Mouse (Mus musculus) testis, postnatal 10 days (tissue): Measurements from ENCODE around the gene Acot8.
A peak's percentile ranks its signal among the peaks of the same experiment; 100 is the strongest.

ENCODE experiments used
- DNase-seq: peaks from one replicate; pipeline ENCODE4 v3.0.0; 2021; ENCODE audit warnings: low spot score

Gene Acot8

DNA sequence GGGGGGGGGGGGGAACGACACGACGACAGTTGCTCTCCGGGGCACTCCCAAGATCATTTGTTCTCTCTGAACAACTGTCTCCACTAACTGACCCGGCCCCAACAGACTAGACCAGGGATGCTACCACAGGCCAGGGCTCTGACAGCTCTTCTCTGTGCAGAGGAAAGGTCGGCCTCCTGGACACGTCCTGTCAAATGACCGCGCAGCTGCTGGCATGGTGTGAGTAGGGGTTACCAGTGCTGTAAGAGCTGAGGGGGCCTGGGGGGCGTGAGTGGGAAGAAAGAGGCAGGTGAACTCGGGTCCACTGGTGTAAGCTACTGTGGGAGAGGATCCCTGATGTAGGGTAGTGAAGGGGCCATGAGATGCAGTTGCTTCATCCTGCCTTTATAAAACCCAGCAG, 46.8 kb downstream of the Acot8 start:
- no peak for DNase-seq

DNA sequence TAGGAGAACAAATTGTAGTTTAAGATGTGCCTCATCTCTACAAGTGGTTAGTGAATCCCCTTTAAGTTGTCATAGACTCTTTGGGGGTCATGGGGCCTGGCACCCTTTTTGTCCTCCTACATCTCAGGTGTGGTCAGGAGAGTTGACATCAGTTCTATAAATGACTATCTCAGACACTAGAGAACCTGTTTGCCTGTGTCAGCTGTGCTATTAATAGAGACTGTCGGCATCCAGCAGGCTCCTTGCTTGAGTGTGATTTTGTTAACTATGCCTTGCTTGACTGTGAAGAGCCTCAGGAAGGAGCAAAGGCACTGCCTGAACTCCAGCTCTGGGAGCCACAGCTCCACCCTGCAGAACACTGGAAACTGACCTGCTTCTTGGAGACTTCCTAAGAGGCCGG, 49.9 kb downstream of the Acot8 start:
- no peak for DNase-seq

DNA sequence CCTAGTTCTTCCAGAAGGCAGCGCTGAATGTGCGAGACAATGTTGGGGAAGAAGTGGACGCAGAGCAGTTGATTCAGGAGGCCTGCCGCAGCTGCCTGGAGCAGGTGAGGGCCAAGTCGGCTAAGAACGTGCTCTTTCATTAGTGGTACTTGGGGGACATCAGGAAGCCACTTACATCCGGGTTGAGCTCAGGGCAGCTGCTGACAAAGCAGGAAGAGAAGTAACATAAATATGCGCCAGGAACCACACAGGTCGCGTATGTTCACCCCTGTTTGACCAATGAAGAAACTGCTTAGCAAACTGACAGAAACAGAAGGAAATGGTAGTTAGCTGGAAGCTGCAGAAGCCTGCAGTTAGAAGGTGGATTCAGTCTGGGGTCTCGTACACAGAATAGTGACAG, 50.6 kb downstream of the Acot8 start:
- DNase-seq, result no peak

DNA sequence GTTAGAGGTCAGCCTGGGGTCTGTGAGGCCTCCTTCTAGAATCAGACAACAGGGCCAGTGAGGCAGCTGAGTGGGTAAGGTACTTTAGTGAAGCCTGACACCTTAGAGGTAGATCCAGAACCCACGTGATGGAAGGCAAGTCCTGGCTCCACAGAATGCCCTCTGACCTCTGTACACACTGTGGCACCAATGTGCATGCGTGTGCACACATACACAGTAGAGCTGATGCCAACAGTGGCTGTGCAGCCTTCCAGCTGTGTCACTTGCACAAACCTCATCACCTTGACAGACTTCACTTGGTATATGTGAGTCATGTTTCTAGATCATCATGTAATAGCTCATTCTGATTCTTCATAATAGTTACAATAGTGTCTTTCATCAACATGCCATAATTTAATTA, 52.2 kb downstream of the Acot8 start:
- no peak for DNase-seq

DNA sequence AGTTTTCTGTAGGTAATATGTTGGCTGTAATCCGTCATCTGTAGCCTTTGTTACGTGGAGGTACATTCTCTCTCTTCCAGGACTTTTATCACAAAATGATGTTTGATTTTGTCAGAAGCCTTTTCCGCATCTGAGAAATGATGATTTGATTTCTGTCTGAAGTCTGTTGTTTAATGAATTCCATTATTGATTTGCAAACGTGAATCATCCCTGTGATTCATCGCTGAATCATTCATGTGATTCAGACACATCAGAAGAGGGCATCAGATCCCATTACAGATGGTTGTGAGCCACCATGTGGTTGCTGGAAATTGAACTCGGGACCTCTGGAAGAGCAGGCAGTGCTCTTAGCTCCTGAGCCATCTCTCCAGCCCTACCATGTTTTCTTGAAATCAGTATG, 55.7 kb downstream of the Acot8 start:
- DNase-seq, result no peak

DNA sequence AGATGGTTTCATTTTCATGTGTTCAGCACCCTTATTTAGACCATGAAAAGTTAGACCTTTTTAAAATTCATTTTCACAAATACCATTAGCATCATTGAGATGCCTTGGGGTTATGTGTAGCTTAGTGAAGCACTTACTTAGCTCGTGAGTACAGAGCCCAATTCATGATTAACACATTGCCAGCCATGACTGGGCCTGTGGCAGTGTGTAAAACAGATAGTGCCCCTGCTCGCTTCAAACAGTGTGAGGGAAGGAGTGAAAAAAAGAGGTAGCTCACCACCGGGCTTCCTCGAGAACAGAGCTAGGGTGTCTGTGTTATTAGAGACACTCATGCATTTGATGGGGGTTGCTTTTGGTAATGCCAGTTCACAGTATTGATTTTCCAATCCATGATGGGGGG, 56.5 kb downstream of the Acot8 start:
- no peak for DNase-seq

DNA sequence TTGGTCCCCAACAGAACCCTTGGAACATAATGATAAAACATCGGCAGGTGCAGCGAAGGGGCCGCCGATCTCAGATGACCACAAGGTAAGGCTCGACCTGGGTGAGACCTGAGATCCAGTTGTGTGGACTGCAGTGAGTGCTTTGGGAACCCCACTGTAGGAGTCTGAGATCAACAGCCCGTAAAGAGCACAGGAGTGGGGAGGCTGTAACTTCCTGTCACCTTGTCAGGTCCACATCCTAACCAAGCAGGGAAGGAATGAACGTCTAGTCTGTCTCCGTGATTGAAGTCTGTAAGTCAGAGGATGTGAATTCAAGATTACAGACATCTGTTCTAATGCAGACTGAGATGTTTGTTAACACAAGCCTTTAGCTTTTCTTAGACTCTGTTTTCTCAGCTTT, 58.0 kb downstream of the Acot8 start:
- DNase-seq, result no peak

DNA sequence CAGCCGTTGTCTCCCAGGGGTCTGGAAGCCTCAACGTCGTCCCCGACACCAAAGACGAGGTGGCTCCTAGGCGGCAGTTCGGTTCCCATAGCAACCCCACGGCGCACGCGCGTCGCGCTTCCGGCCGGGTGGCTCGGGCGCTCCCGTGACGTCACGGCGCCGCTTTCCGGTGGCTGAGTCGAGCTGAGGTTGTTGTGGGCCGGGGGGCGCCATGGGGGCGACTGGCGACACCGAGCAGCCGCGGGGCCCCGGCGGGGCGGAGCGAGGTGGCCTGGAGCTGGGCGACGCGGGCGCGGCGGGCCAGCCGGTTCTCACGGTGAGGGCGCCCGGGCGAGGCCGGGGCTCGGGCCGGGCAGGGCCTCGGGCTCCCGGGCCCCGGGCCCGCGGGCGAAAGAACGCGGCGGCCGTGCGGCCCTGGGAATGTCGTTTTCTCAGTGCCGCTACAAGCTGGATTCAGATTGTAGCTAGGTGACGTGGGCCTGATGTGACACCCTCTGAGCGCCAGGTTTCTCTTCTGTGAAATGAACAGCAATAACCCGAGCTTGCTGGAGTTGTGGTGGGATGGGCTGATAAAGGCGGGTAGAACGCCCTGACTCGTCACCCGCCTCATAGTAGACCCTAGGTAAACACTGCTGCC, 58.7 kb downstream of the Acot8 start, which contains the start of the genes Wfdc3 and Dnttip1:
Wfdc3 (minus strand) TSS at position 89 of the 637 bp plus-strand sequence.
Dnttip1 (plus strand) TSS at position 141 of the 637 bp plus-strand sequence.
- DNase-seq, result peak; percentile 98

DNA sequence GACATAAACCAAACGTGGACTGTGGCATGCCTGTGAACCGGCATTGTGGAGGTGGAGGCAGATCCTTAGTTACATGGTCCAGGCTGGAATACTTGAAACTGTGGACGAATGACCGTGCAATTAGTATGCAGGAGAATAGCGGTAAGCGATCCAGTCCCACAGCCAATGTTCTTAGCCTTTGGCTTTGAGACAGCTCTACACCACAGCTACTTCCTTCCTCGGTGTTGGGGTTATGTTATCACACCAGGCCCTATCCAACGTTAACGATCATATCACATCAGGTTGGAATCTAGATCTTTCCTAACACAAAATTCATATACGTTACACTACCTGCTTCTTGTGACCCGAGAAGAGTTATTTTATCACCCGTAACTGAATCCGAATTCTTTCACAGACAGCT, 59.7 kb downstream of the Acot8 start:
- no peak for DNase-seq
